Mouse (Mus musculus): Measurements from ENCODE around the gene Skint9.
"Not testable (repeated sequence)": the region's sequence is repeated elsewhere in the genome, so short reads cannot be mapped to it uniquely, and the experiment has no call there.

The Skint9 gene

DNA sequence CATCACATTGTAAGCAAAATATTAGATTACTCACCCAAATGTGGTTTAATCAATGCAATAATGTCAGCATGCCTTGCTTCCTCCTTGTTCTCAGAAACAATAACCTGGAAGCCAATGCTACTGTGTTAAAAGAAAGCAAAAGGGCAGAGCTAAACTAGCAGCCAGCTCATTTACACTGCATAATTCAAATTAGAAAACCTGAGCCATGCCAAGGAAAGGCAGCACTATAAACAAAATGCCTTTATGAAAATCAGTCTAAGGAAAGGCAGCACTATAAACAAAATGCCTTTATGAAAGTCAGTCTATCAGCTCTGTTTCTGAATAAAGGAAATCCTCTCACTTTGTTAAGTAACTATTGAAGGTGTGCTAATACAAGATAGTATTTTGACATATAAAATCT, at the start of gene Skint9:
Skint9 (minus strand) TSS at position 101 of the 400 bp plus-strand sequence.
- DNase-seq = no peak

- DNase-seq = no peak
Measured at GRCm38 (mm10) chr4:112432685-112433084, 1.1 kb downstream of the Skint9 start.

GRCm38 (mm10) chr4:112432223-112432622, 1.6 kb downstream of the Skint9 start:
- DNase-seq = no peak

DNA sequence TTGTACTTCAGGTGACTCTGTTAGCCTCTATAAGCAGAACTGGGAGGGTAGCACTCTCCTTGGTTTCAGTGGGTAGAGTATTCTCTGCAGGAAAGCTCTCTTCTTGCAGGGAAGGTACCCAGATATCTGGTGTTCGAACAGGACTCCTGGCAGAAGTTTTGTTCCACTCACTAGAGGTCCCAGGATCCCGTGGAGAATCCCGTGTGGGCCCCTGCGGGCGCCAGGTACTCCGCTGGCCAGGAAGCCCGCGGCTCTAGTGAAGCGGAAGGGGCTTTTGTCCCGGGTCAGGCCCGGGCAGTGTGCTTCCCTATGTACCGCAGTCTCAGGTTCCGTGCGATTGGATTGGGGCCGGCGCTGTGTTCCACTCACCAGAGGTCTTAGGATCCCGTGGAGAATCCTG, 84.7 kb downstream of the Skint9 start:
- DNase-seq = not testable (repeated sequence)
